Mouse (Mus musculus) forebrain, embryonic 16.5 days (tissue): ENCODE results near the gene Atp2b4. TPM values are rescaled to one million over a fixed set of nuclear protein-coding genes. Genes with fewer than 3 reads are reported as not detected.

Source experiments
- ATAC-seq: fragments of 200-750 bp; cut with Nextera tagmentation; 2 replicates; pipeline ENCODE4 v1.8.0; 2017; ENCODE audit warnings: mild to moderate bottlenecking, moderate library complexity
- H3K27ac ChIP-seq: fragments of 300-500 bp; sonication (generic); 2 replicates; pipeline ENCODE4 v1.5.1; 2014; ENCODE audit warnings: low read length, control low read depth
- H3K27me3 ChIP-seq: fragments of 300-500 bp; sonication (generic); replicated peaks from 2 replicates; pipeline ENCODE4 v1.6.1; 2014; ENCODE audit warnings: low read length; ENCODE audit not compliant: control insufficient read depth, insufficient read depth
- H3K36me3 ChIP-seq: fragments of 300-500 bp; sonication (generic); 2 replicates; pipeline ENCODE4 v1.6.1; 2014; ENCODE audit not compliant: control insufficient read depth, insufficient read depth
- H3K4me1 ChIP-seq: fragments of 300-500 bp; sonication (generic); replicated peaks from 2 replicates; pipeline ENCODE4 v1.6.1; 2014; ENCODE audit warnings: low read length; ENCODE audit not compliant: control insufficient read depth, insufficient read depth
- H3K4me2 ChIP-seq: fragments of 300-500 bp; sonication (generic); 2 replicates; pipeline ENCODE4 v1.6.1; 2014; ENCODE audit warnings: mild to moderate bottlenecking, low read length, control low read depth
- H3K4me3 ChIP-seq: fragments of 300-500 bp; sonication (generic); replicated peaks from 2 replicates; pipeline ENCODE4 v1.5.1; 2014; ENCODE audit warnings: mild to moderate bottlenecking, low read length, control low read depth
- H3K9ac ChIP-seq: fragments of 300-500 bp; sonication (generic); replicated peaks from 2 replicates; pipeline ENCODE4 v1.6.1; 2014; ENCODE audit warnings: low read depth, low read length, control low read depth
- H3K9me3 ChIP-seq: fragments of 300-500 bp; sonication (generic); 2 replicates; pipeline ENCODE4 v1.6.1; 2016; ENCODE audit warnings: low read length; ENCODE audit not compliant: control insufficient read depth
- WGBS: fragments of 180-500 bp; shearing (Covaris S2); extraction: QIAGEN DNeasy Blood & Tissue Kit; methylation state at CpG from one replicate; pipeline ENCODE4 v1.1.7; 2014; 5-methylcytosine and 5-hydroxymethylcytosine counted together
- polyA plus RNA-seq: library from polyadenylated mRNA; unstranded; fragments of >200 nt; fragmentation: Nextera tagmentation; extraction: Ambion mirVana; gene quantifications from 2 replicates; pipeline ENCODE4 v1.2.1, GENCODE M21; 2015

Gene Atp2b4
- polyA plus RNA-seq, 1 experiment from 2014 or later, result 11.1 TPM

DNA sequence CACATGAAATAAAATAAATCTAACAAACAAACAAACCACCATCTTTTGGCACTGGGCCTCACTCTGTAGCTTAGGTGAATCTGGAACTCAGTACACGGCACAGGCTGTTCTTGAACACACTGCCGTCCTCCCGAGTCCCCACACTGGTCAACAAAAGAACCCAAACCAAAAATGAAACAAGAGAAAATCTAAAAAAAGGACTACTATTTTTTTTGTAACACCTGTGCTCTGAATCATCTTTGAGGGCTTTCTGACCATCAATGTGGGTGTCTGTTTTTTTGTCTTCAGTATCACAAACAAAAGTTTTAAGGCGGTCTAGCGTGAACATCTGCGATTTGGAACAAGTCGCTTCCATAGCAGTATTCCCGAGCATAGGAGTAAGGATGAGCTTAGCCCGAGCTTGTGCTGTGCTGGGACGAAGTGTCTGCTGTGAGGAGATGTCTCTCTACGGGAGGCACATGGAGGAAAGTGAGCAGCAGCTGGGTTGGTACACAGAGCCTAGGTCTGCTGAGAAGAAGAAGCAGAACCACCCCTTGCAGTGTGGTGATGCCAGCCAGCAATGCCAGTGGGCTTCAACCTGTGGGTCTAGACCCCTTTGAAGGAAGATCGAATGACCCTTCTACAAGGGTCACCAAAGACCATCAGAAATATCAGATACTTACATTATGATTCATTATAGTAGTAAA lies 102.8 kb downstream of the Atp2b4 start:
- H3K27me3 ChIP-seq, result no peaks in the 10 kb centered on the region
- WGBS, result 92% methylated on average over 12 of the region's 12 CpGs

DNA sequence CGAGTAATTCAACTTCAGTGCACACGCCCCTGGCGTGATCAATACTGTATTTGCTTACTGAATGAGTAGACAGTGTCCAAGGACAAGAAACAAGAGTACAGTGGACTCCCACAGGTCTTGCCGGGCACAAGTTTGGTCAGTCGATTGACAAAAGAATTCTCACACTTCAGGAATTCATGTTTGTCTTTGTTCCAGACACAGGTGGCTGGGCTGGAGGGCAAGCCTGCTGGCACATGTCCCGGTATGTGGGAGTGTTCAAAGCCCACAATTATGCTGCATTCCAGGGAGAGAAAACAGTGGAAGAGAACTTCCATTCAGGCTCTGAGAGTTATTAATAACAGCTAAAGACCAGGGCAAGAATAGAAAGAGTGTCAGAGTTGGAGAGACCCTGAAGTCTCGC lies 104.9 kb downstream of the Atp2b4 start:
- no peaks in the 10 kb centered on the region for H3K36me3 ChIP-seq
- H3K9me3 ChIP-seq, result no peaks in the 10 kb centered on the region
- H3K4me2 ChIP-seq, result no peak overlapping the region
- H3K4me1 ChIP-seq, result peaks cover 8% of the 10 kb centered on the region
- H3K4me3 ChIP-seq, result no peak overlapping the region
- no peak for ATAC-seq
- WGBS, result 10% methylated on average over 7 of the region's 7 CpGs
- no peak overlapping the region for H3K27ac ChIP-seq
- H3K27me3 ChIP-seq, result no peaks in the 10 kb centered on the region
- H3K9ac ChIP-seq, result no peak overlapping the region

More for the DNA sequence above, 102.8 kb downstream of the Atp2b4 start:
- H3K4me3 ChIP-seq, result no peak overlapping the region
- H3K27ac ChIP-seq, result no peak overlapping the region
- peaks cover 8% of the 10 kb centered on the region for H3K4me1 ChIP-seq
- no peaks in the 10 kb centered on the region for H3K36me3 ChIP-seq
- ATAC-seq, result no peak
- no peak overlapping the region for H3K4me2 ChIP-seq
- no peak overlapping the region for H3K9ac ChIP-seq
- no peaks in the 10 kb centered on the region for H3K9me3 ChIP-seq

DNA sequence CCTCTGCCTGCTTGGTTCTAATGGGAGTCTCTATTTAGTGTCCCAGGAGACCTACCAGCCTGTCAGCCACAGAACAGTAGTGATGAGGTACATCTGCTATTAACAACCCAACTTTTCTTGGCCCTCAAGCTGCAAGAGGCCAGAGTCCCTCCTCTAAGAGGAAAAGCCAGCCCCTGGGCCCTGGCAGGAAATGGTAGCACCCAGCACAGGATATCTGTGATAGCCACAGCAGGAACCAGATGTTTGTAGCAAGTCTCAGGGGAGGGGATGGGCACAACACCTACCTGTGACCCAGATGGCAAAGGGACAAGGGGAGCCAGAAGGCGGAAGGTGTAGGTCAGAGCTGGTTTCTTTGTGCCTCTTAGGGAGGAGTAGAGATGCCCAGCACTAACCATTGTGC lies 106.0 kb downstream of the Atp2b4 start:
- ATAC-seq, result no peak
- H3K9ac ChIP-seq, result no peak overlapping the region
- peaks cover 8% of the 10 kb centered on the region for H3K4me1 ChIP-seq
- H3K4me2 ChIP-seq, result no peak overlapping the region
- WGBS, result 97% methylated on average over 1 of the region's 1 CpGs
- no peaks in the 10 kb centered on the region for H3K27me3 ChIP-seq
- no peaks in the 10 kb centered on the region for H3K9me3 ChIP-seq
- no peaks in the 10 kb centered on the region for H3K36me3 ChIP-seq
- no peak overlapping the region for H3K27ac ChIP-seq
- H3K4me3 ChIP-seq, result no peak overlapping the region

DNA sequence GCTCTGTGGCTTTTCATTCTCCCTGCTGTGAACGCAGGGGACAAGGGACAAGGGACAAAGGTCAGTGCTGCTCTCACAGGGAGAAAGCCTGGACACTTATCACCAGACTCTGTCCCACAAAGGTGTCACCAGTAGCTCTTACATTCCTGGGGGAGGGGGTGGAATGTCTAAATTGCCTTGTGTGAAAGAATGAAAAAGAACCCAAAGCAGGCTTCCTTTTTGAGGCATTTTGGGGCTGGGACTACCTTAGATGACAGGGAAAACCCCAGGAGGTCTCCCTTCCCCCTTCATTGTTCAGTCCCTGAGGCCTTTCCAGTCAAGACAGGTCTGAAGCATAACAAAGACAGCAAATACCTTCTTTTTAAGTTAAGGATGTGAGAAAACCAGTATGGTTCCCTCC lies 106.5 kb downstream of the Atp2b4 start:
- no peak for ATAC-seq
- H3K4me3 ChIP-seq, result no peak overlapping the region
- H3K9me3 ChIP-seq, result no peaks in the 10 kb centered on the region

DNA sequence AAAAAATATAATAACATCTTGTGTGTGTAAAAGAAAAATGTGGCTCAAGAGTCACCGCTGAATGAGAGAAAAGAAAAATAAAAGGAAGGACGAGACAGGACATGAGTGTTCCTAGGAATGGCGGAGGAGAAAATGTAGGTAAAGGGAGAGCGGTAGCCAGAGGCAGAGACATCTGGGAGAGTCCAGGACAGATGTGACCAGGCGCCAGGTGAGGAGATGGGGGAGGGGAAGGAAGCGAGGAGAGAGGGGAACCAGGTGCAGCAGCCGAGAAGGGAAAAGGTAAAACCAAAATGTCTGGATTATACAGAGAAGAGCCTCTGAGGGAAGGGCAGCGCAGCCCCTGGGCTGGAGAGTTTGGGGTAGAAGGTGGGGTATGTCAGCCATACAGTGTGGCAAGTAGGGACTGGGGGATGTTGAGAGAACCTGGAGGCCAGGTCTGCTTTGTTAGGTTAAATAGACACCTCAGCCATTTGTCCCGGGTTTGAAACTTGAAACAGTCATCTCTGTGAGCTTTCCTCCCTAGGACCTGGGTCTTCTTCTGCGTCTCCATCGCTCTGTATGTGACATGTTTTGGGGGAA lies 107.2 kb downstream of the Atp2b4 start:
- Histone ChIP-seq H3K36me3 (no peaks in the 10 kb centered on the region), H3K9me3 (no peaks in the 10 kb centered on the region), H3K27ac (no peak overlapping the region), H3K4me2 (no peak overlapping the region), H3K9ac (no peak overlapping the region), H3K4me1 (peaks cover 8% of the 10 kb centered on the region), H3K4me3 (no peak overlapping the region), H3K27me3 (no peaks in the 10 kb centered on the region)
- ATAC-seq, result no peak
- 72% methylated on average over 11 of the region's 11 CpGs for WGBS

More for the DNA sequence above, 106.5 kb downstream of the Atp2b4 start:
- Histone ChIP-seq H3K27me3 (no peaks in the 10 kb centered on the region), H3K4me1 (peaks cover 8% of the 10 kb centered on the region), H3K36me3 (no peaks in the 10 kb centered on the region), H3K27ac (no peak overlapping the region), H3K4me2 (no peak overlapping the region), H3K9ac (no peak overlapping the region)
- 8% methylated on average over 1 of the region's 1 CpGs for WGBS

DNA sequence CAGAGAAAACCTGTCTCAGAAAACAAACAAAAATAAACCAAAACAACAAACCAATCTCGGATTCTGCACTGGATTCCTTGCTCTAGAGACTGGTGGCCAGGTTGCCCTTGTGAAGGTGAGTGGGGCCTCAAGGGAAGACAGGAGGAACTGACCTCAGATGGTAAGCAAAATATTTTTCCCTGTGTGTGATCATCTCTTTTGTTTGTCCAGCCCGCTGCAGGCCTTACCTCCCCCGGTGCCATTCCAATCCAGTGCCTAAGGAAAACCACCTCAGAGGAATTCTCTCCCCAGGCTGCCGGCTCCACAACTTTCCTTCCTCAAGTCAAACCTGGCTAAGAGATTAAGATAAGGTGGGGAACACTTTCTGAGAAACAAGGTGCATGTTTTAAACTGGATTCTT lies 108.6 kb downstream of the Atp2b4 start:
- no peak for ATAC-seq
- H3K27ac ChIP-seq, result no peak overlapping the region
- no peak overlapping the region for H3K4me3 ChIP-seq
- H3K36me3 ChIP-seq, result no peaks in the 10 kb centered on the region
- H3K27me3 ChIP-seq, result no peaks in the 10 kb centered on the region
- no peaks in the 10 kb centered on the region for H3K9me3 ChIP-seq
- H3K9ac ChIP-seq, result no peak overlapping the region
- H3K4me1 ChIP-seq, result peaks cover 8% of the 10 kb centered on the region
- no peak overlapping the region for H3K4me2 ChIP-seq
- 33% methylated on average over 4 of the region's 4 CpGs for WGBS

DNA sequence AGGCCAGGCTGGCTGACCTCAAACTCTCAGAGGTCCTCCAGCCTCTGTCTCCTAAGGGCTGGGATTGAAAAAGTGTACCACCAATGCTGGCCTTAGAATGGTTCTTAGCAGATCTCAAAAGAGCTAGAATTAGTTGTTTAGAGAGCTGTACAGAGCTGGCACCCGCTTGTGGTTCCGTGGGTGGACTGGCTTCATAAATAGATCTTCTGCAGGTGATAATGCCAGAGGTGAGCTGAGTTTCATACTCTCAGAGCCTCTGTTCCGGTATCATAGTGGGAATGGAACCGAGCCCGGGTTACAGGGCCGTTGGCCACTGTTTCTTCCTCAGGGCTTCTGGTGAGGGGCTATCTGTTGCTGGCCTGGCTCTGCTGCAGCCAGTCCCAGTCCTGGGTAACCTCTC lies 109.8 kb downstream of the Atp2b4 start:
- no peak overlapping the region for H3K27ac ChIP-seq
- H3K4me3 ChIP-seq, result no peak overlapping the region
- 93% methylated on average over 6 of the region's 6 CpGs for WGBS
- H3K9me3 ChIP-seq, result no peaks in the 10 kb centered on the region
- H3K27me3 ChIP-seq, result no peaks in the 10 kb centered on the region
- H3K4me1 ChIP-seq, result peaks cover 6% of the 10 kb centered on the region
- no peak for ATAC-seq
- H3K4me2 ChIP-seq, result no peak overlapping the region
- no peak overlapping the region for H3K9ac ChIP-seq
- H3K36me3 ChIP-seq, result no peaks in the 10 kb centered on the region

DNA sequence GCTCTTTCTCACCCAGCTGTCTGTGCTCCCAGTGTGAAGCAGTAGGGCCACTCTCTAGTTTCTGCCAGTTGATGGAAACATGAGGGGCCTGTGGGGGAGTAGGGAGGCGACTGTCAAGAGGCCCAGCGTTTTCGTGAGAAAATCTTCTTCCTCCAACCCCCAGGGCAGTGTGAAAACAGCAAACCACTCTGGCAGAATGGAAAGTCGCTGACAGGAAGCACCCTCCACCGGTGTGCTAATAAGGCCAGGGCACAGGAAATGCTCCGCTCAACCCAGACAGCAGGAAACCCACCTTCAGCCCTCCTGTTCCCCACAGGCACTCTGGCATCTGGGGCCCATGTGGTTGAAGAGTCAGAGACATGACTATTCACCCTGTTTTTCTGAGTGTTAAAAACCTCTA lies 110.9 kb downstream of the Atp2b4 start, which contains the start of gene Lax1:
Gene Lax1, minus strand, starts transcription at position 212 of the 400 bp plus-strand sequence.
- Histone ChIP-seq H3K4me1 (no peaks in the 10 kb centered on the region), H3K4me2 (no peak within 1 kb of the TSS), H3K36me3 (no peaks in the 10 kb centered on the region), H3K4me3 (no peak within 1 kb of the TSS), H3K9me3 (no peaks in the 10 kb centered on the region), H3K27ac (no peak within 1 kb of the TSS), H3K9ac (no peak within 1 kb of the TSS), H3K27me3 (no peaks in the 10 kb centered on the region)
- no peak for ATAC-seq
- WGBS, result 75% methylated on average over 6 of the region's 6 CpGs

DNA sequence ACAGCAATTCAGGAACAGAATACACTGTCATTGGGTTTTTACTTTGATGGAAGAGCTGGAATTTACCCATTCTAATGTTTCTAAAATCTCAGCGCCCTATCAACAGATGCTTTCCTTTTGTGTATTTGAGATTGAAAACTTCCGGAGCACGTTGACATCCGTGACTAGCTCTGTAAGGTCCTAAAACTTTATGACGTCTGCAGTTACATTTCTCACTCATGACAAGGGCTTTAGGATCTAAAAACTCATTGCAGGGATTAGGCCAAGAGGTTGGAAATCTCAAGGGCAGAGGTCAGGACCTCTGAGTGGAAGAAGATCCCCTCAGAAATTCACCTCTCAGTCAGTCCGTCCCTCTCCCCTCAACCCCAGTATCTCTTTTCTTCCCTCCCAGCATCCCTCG lies 112.5 kb downstream of the Atp2b4 start:
- Histone ChIP-seq H3K4me1 (no peaks in the 10 kb centered on the region), H3K9ac (no peak overlapping the region), H3K27ac (no peak overlapping the region), H3K4me3 (no peak overlapping the region), H3K27me3 (no peaks in the 10 kb centered on the region), H3K4me2 (no peak overlapping the region), H3K36me3 (no peaks in the 10 kb centered on the region), H3K9me3 (no peaks in the 10 kb centered on the region; the same call in 1 of the 2 replicates)
- ATAC-seq, result no peak
- 80% methylated on average over 7 of the region's 7 CpGs for WGBS
